Mouse (Mus musculus) forebrain, embryonic 14.5 days (tissue): ENCODE results near the gene Golt1b. TPM values are rescaled to one million over a fixed set of nuclear protein-coding genes. Genes with fewer than 3 reads are reported as not detected.

Source experiments
- ATAC-seq: fragments of 200-750 bp; cut with Nextera tagmentation; 2 replicates; pipeline ENCODE4 v1.8.0; 2017; ENCODE audit warnings: mild to moderate bottlenecking, moderate library complexity
- DNase-seq: peaks from one replicate; pipeline ENCODE4 v3.0.0-alpha.2; 2015; ENCODE audit warnings: low spot score
- H3K27ac ChIP-seq: fragments of 300-500 bp; sonication (generic); 2 replicates; pipeline ENCODE4 v1.5.1; 2014; ENCODE audit warnings: low read depth, mild to moderate bottlenecking, control low read depth, low read length, moderate library complexity
- H3K27me3 ChIP-seq: fragments of 300-500 bp; sonication (generic); replicated peaks from 2 replicates; pipeline ENCODE4 v1.6.1; 2014; ENCODE audit warnings: low read length, control low read depth, mixed read lengths; ENCODE audit not compliant: control insufficient read depth, insufficient read depth
- H3K36me3 ChIP-seq: fragments of 300-500 bp; sonication (generic); 2 replicates; pipeline ENCODE4 v1.6.1; 2014; ENCODE audit warnings: low read length, control low read depth; ENCODE audit not compliant: control insufficient read depth, insufficient read depth
- H3K4me1 ChIP-seq: fragments of 300-500 bp; sonication (generic); 2 replicates; pipeline ENCODE4 v1.6.1; 2014; ENCODE audit warnings: antibody characterized with exemption, low read length, control low read depth; ENCODE audit not compliant: control insufficient read depth, insufficient read depth
- H3K4me2 ChIP-seq: fragments of 300-500 bp; sonication (generic); 2 replicates; pipeline ENCODE4 v1.6.1; 2014; ENCODE audit warnings: mild to moderate bottlenecking, control low read depth, low read length
- H3K4me3 ChIP-seq: fragments of 300-500 bp; sonication (generic); 2 replicates; pipeline ENCODE4 v1.5.1; 2014; ENCODE audit warnings: low read depth, low read length, control low read depth
- H3K9ac ChIP-seq: fragments of 300-500 bp; sonication (generic); 2 replicates; pipeline ENCODE4 v1.6.1; 2014; ENCODE audit warnings: mild to moderate bottlenecking, low read length, control low read depth, moderate library complexity
- H3K9me3 ChIP-seq: fragments of 300-500 bp; sonication (generic); replicated peaks from 2 replicates; pipeline ENCODE4 v1.6.1; 2016; ENCODE audit warnings: low read length, control low read depth, mixed read lengths; ENCODE audit not compliant: control insufficient read depth
- WGBS: fragments of 180-500 bp; shearing (Covaris S2); extraction: QIAGEN DNeasy Blood & Tissue Kit; methylation state at CpG from one replicate; pipeline ENCODE4 v1.1.7; 2014; 5-methylcytosine and 5-hydroxymethylcytosine counted together
- polyA plus RNA-seq: library from polyadenylated mRNA; unstranded; fragments of >200 nt; fragmentation: Nextera tagmentation; extraction: Ambion mirVana; gene quantifications from 2 replicates; pipeline ENCODE4 v1.2.1, GENCODE M21; 2014

The Golt1b gene
- polyA plus RNA-seq, 1 experiment from 2014 or later: 99.4 TPM

DNA sequence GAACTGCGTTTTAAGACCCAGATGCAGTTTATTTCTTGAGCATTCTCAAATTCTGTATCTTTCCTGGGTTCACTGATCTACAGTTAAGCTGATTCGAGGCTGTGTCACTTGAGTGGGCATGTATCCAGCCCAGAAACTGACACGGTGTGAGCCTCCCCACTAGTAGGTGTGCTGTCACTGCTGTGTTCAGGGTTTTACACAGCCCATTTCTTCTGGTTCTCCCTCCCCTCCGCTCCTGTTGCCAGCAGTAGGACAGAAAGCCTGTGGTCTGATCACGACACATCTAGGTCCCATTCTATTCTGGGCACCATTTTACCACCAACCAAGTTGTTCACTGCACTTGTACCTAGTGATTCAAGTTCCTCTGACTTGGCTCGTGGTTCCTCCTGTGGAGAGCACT is 8.7 kb downstream of the Golt1b start:
- Histone ChIP-seq H3K9ac (no peak overlapping the region), H3K27ac (no peak overlapping the region), H3K4me3 (no peak overlapping the region), H3K4me2 (no peak overlapping the region), H3K9me3 (no peaks in the 10 kb centered on the region), H3K4me1 (no peaks in the 10 kb centered on the region), H3K27me3 (no peaks in the 10 kb centered on the region), H3K36me3 (peaks cover 31% of the 10 kb centered on the region)
- WGBS: 92% methylated on average over 6 of the region's 6 CpGs
- DNase-seq: no peak
- no peak for ATAC-seq

DNA sequence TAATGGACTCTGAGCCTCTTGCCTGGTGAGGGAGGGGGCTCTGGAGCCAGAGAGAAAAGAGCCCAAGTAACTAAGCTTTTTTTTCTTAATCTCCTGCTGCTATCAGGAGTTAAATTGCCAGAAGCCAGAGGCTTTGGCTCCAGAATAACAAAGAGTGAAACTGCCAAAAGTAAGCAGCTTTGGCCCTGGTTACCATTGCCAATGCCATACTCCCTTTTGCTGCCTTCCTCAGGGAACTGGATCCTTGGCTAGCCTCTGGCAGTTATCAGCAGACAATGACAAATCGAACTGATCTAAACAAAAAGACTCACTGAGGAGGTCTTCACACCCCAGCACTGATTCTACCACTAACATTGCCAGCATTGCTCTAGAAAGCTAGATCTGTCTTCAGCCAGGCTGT is 24.1 kb downstream of the Golt1b start:
- Histone ChIP-seq H3K27me3 (peaks cover 25% of the 10 kb centered on the region), H3K4me2 (no peak overlapping the region), H3K27ac (no peak overlapping the region), H3K4me1 (no peaks in the 10 kb centered on the region), H3K36me3 (no peaks in the 10 kb centered on the region), H3K9ac (no peak overlapping the region), H3K9me3 (no peaks in the 10 kb centered on the region), H3K4me3 (no peak overlapping the region)
- 4% methylated on average over 1 of the region's 1 CpGs for WGBS
- DNase-seq (peak; percentile 25), ATAC-seq (0 out of 2 replicates have a peak, but pooled peaks have one; percentile 26)

DNA sequence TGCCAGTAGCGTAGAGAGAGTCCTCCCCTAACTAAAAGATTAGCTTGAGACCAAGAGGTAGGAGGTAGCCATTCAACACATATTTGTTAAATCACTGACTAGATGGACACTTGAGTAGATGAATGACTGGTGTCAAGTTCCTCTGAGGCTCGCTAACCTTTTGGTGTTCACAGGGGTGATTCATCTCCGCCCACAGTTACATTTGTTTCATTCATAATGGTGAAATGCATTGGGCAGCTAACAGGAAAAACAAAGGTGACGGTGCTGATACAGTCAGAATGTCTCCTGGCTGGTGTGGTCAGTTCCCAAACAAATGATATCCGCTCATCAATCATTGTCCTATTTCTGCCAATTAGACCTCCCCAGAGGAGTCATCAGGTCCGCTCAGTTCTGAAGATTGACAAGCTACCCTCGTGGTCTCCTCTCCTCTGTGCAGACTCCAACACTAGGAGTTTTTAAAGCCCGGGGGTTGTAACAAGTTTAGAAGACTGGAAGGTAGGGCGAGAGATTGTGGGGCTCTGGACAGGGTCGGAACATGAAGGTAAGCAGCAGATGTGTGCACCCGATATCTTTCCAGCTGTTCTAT is 26.0 kb downstream of the Golt1b start, which contains the start of gene Spx:
Spx (plus strand) TSS at position 536 of the 586 bp plus-strand sequence.
- DNase-seq (no peak), ATAC-seq (no peak)
- H3K4me3 ChIP-seq: no peak within 1 kb of the TSS
- H3K9me3 ChIP-seq: no peaks in the 10 kb centered on the region
- no peak within 1 kb of the TSS for H3K27ac ChIP-seq
- 66% methylated on average over 11 of the region's 11 CpGs for WGBS
- H3K36me3 ChIP-seq: no peaks in the 10 kb centered on the region
- peaks cover 25% of the 10 kb centered on the region for H3K27me3 ChIP-seq
- H3K4me1 ChIP-seq: no peaks in the 10 kb centered on the region
- H3K9ac ChIP-seq: no peak within 1 kb of the TSS
- H3K4me2 ChIP-seq: no peak within 1 kb of the TSS

DNA sequence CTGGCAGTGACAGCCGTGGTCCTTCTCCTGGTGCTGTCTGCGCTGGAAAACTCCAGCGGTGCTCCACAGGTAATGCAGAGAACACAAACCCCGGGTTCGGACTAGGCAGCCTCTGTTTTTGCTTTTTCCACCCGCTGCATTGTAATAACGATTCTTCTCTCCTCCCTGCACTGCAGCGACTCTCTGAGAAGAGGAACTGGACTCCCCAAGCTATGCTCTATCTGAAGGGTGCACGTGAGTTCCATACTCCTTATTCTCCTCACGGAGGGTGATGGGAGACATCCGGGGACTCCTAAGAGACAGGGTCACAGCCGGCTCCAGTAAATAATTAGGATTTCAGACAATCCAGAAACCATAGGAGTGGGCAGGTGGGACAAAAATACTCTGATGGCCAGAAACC is 26.8 kb downstream of the Golt1b start:
- 10% methylated on average over 12 of the region's 12 CpGs for WGBS
- peaks cover 25% of the 10 kb centered on the region for H3K27me3 ChIP-seq
- H3K4me1 ChIP-seq: no peaks in the 10 kb centered on the region
- ATAC-seq (0 out of 2 replicates have a peak, but pooled peaks have one; percentile 26), DNase-seq (no peak)
- no peaks in the 10 kb centered on the region for H3K9me3 ChIP-seq
- H3K9ac ChIP-seq: no peak overlapping the region
- H3K36me3 ChIP-seq: no peaks in the 10 kb centered on the region
- H3K4me2 ChIP-seq: no peak overlapping the region
- H3K4me3 ChIP-seq: no peak overlapping the region
- no peak overlapping the region for H3K27ac ChIP-seq

DNA sequence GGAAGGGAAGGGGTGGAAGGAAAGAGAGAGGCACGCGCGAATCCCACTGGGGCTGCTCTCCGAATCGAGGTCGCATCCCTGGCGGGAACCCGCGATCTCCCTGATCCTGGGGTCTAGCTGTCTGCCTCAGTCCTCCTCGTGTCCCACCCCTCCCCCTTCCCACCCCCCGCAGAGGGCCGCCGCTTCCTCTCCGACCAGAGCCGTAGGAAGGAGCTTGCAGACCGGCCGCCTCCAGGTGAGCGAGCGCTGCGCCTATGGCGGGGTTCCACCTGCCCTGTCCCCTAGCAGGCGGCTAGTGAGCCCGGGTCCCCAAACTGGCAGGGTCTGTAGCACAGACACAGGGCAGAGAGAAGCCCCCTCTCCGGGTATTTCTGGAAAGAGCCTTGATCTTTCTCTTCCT is 27.6 kb downstream of the Golt1b start:
- WGBS: 0% methylated on average over 14 of the region's 24 CpGs
- ATAC-seq (peak; percentile 26; the same call in 1 of the 2 replicates), DNase-seq (no peak)
- Histone ChIP-seq H3K9ac (peak overlapping the region; percentile 53), H3K4me2 (peak overlapping the region; percentile 49), H3K9me3 (no peaks in the 10 kb centered on the region), H3K27ac (no peak overlapping the region), H3K36me3 (no peaks in the 10 kb centered on the region), H3K4me3 (peak overlapping the region; percentile 22), H3K4me1 (no peaks in the 10 kb centered on the region), H3K27me3 (peaks cover 25% of the 10 kb centered on the region)

DNA sequence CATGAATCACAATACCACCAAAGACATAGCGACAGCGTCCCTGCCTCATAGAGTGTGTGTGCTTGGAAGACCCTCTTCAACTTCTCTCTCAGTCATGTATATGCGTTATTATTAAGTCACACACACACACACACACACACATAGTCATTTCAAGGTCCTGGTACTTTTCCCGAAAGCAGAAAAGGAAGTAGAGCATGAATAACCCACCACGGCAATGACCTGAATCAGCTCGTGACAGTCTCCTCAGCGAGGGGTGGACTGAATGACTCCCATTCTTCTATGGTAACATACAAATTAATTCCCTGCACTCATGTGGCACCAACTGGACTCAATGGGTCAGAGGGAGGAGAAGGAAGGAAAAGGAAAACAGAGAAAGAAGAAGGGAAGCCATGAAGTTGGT is 38.0 kb downstream of the Golt1b start:
- no peak for DNase-seq
- Histone ChIP-seq H3K9ac (no peak overlapping the region), H3K9me3 (no peaks in the 10 kb centered on the region), H3K27me3 (no peaks in the 10 kb centered on the region), H3K4me2 (no peak overlapping the region), H3K36me3 (no peaks in the 10 kb centered on the region), H3K4me1 (no peaks in the 10 kb centered on the region), H3K4me3 (no peak overlapping the region), H3K27ac (no peak overlapping the region)
- no peak for ATAC-seq
- WGBS: 74% methylated on average over 7 of the region's 7 CpGs

DNA sequence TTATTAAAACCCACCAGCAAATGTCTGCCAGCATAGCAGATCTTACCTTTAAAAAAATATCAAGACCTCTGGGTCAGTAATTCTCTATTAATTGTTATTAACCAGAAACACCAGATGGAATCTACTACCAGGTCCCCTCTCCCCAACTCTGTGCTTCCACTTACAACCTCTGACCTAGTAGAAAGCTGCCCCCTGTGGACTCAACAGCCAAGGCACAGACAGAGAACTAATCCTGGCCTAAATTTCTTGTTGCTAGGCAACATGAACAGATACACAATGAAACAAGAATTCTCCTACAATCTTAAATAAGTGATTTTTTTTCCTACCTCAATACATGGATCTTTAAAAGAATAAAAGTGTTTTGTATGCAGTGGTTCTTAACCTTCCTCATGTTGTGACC is 42.1 kb downstream of the Golt1b start:
- DNase-seq (no peak), ATAC-seq (no peak)
- Histone ChIP-seq H3K4me3 (no peak overlapping the region), H3K27me3 (no peaks in the 10 kb centered on the region), H3K9ac (no peak overlapping the region), H3K36me3 (no peaks in the 10 kb centered on the region), H3K4me1 (no peaks in the 10 kb centered on the region), H3K27ac (no peak overlapping the region), H3K9me3 (no peaks in the 10 kb centered on the region), H3K4me2 (no peak overlapping the region)

DNA sequence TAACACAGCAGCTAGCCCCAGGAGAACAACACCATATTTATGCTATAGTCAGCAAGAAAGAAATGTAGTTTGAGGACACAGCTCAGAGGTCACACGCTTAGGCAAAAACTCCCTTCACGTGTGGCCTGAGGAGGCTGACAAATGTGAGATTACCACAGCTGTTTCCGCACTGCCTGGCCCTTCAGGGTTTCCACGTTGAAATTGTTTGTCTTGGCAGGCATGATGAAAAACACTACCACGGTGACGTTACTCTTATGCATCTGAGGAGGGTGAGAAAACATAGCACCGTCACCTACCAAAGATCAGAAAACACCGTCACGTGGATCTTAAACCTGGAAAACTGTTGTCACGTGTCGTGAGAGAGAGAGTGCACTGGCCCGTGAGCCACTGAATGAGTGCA is 64.4 kb downstream of the Golt1b start:
- Histone ChIP-seq H3K9ac (no peak overlapping the region), H3K27me3 (no peaks in the 10 kb centered on the region), H3K27ac (no peak overlapping the region), H3K4me1 (no peaks in the 10 kb centered on the region), H3K36me3 (no peaks in the 10 kb centered on the region), H3K9me3 (no peaks in the 10 kb centered on the region), H3K4me2 (no peak overlapping the region), H3K4me3 (no peak overlapping the region)
- no peak for ATAC-seq
- DNase-seq: no peak
- WGBS: 86% methylated on average over 12 of the region's 12 CpGs

DNA sequence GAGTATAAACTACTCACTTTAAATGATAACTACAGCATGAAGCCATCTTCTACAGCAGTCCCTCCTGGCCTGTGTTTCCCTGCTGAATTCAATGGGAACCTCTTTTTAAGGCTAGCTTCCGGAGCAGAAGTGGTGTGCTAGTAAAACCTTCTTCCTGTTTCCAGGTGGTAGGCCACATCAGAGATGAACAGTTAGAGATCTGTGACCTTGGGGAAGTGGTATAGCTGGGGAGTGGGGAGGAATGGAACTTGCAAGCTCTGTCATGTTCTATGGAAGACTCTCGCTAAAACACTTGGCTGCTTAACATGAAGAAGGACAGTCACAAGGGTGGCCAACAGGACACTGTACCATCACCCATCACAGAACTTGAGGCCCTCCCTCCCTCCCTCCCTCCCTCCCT is 66.3 kb downstream of the Golt1b start:
- H3K4me1 ChIP-seq: no peaks in the 10 kb centered on the region
- H3K9me3 ChIP-seq: no peaks in the 10 kb centered on the region
- no peak overlapping the region for H3K4me3 ChIP-seq
- no peak overlapping the region for H3K9ac ChIP-seq
- H3K36me3 ChIP-seq: no peaks in the 10 kb centered on the region
- H3K27me3 ChIP-seq: no peaks in the 10 kb centered on the region
- no peak for ATAC-seq
- WGBS: 88% methylated on average over 2 of the region's 2 CpGs
- H3K4me2 ChIP-seq: no peak overlapping the region
- no peak overlapping the region for H3K27ac ChIP-seq
- no peak for DNase-seq
